Mouse (Mus musculus): ENCODE measurements around the gene Rxylt1.

Rxylt1 gene

GRCm38 (mm10) chr10:122096980-122097844, at the start of gene Rxylt1:
Rxylt1 (minus strand) TSS chr10:122097371.
- peak; percentile 69 for DNase-seq (ENCODE audit: low spot score)

- no peak for DNase-seq (ENCODE audit: low spot score)
These were observed 24.3 kb upstream of the Rxylt1 start for GRCm38 (mm10) chr10:122121290-122121970.

- DNase-seq (ENCODE audit: low spot score), result no peak
These were observed 23.5 kb upstream of the Rxylt1 start for GRCm38 (mm10) chr10:122120500-122121289.

GRCm38 (mm10) chr10:122119451-122119850, 22.3 kb upstream of the Rxylt1 start:
- DNase-seq (ENCODE audit: low spot score), result no peak

GRCm38 (mm10) chr10:122116636-122117035, 19.5 kb upstream of the Rxylt1 start:
- no peak for DNase-seq (ENCODE audit: low spot score)

- DNase-seq (ENCODE audit: low spot score), result no peak
These were observed 9.5 kb upstream of the Rxylt1 start for GRCm38 (mm10) chr10:122106633-122107028.

- no peak for DNase-seq (ENCODE audit: low spot score)
These were observed 8.9 kb upstream of the Rxylt1 start for GRCm38 (mm10) chr10:122105889-122106632.

- no peak for DNase-seq (ENCODE audit: low spot score)
These were observed 8.2 kb upstream of the Rxylt1 start for GRCm38 (mm10) chr10:122105407-122105806.

- DNase-seq (ENCODE audit: low spot score), result no peak
These were observed 5.5 kb upstream of the Rxylt1 start for GRCm38 (mm10) chr10:122102675-122103074.

- DNase-seq (ENCODE audit: low spot score), result no peak
These were observed 650 bp downstream of the Rxylt1 start for GRCm38 (mm10) chr10:122096462-122096979.

- DNase-seq (ENCODE audit: low spot score), result no peak
These were observed 6.7 kb downstream of the Rxylt1 start for GRCm38 (mm10) chr10:122090472-122090871.

- no peak for DNase-seq (ENCODE audit: low spot score)
These were observed 15.8 kb downstream of the Rxylt1 start for GRCm38 (mm10) chr10:122081352-122081751.

GRCm38 (mm10) chr10:122069153-122069552, 28.0 kb downstream of the Rxylt1 start:
- no peak for DNase-seq (ENCODE audit: low spot score)

- DNase-seq (ENCODE audit: low spot score), result no peak
These were observed 41.3 kb downstream of the Rxylt1 start for GRCm38 (mm10) chr10:122055826-122056225.

GRCm38 (mm10) chr10:122054535-122054934, 42.6 kb downstream of the Rxylt1 start:
- DNase-seq (ENCODE audit: low spot score), result no peak

- DNase-seq (ENCODE audit: low spot score), result peak; percentile 71
These were observed 45.3 kb downstream of the Rxylt1 start for GRCm38 (mm10) chr10:122051831-122052230.

GRCm38 (mm10) chr10:122047727-122048365, 49.3 kb downstream of the Rxylt1 start:
- DNase-seq (ENCODE audit: low spot score), result peak; percentile 91

GRCm38 (mm10) chr10:122046904-122047726, 50.1 kb downstream of the Rxylt1 start, which contains the start of gene Srgap1:
Srgap1 (minus strand) TSS chr10:122047315.
- peak; percentile 39 for DNase-seq (ENCODE audit: low spot score)

GRCm38 (mm10) chr10:122046511-122046903, 50.7 kb downstream of the Rxylt1 start:
- DNase-seq (ENCODE audit: low spot score), result no peak

GRCm38 (mm10) chr10:122045946-122046345, 51.2 kb downstream of the Rxylt1 start:
- DNase-seq (ENCODE audit: low spot score), result no peak

Measured in ovary, postnatal 10 days (tissue).